Comparison of ENCODE assay signal across 24 mouse cellular contexts in the genomic region with DNA sequence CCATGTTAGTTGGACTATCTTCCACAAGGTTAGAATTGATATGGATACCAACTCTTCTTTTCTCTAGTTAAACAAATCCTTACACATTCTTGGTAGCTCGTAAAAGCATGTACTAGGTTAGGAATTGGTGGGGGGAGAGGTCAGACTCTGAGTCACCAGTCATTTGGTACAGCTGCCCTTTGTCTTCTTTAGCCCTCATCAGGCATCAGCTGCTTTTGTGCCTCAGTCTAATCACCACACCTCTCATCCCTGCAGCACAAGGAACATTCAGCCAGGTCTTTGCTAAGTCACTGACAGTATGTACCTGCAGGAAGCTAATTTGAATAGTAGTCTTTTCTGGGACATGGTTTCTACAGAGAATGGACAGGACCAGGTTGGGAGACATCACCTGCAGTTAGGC.
"Had no signal": no experiment of that assay in that cellular context is flagged by ENCODE, and none has a peak within 500 bp of the region (broad histone marks: within the 10 kb centered on the region; RNA-seq: fewer than 3 reads in every experiment).

No protein-coding gene starts in this region.

- H3K4me3 ChIP-seq: embryonic facial prominence, embryonic 10.5 days; embryonic facial prominence, embryonic 12.5 days; embryonic facial prominence, embryonic 13.5 days; embryonic facial prominence, embryonic 15.5 days; erythroblast, embryonic 14.5 days; forebrain, embryonic 10.5 days; forebrain, embryonic 12.5 days; forebrain, embryonic 13.5 days; forebrain, embryonic 15.5 days; gastrocnemius, adult 2 months had no signal

- H3K4me2 ChIP-seq: embryonic facial prominence, embryonic 12.5 days; embryonic facial prominence, embryonic 13.5 days; embryonic facial prominence, embryonic 15.5 days; forebrain, embryonic 12.5 days; forebrain, embryonic 13.5 days; forebrain, embryonic 15.5 days had no signal

- H3K9ac ChIP-seq: embryonic facial prominence, embryonic 12.5 days; embryonic facial prominence, embryonic 13.5 days; embryonic facial prominence, embryonic 15.5 days; forebrain, embryonic 12.5 days; forebrain, embryonic 13.5 days; forebrain, embryonic 15.5 days; forebrain, postnatal 0 days had no signal

- H3K36me3 ChIP-seq: embryonic facial prominence, embryonic 10.5 days; embryonic facial prominence, embryonic 12.5 days; embryonic facial prominence, embryonic 13.5 days; embryonic facial prominence, embryonic 15.5 days; forebrain, embryonic 12.5 days had no signal

- H3K27me3 ChIP-seq: embryonic facial prominence, embryonic 12.5 days; embryonic facial prominence, embryonic 13.5 days; embryonic facial prominence, embryonic 15.5 days; forebrain, embryonic 12.5 days; forebrain, embryonic 13.5 days; forebrain, embryonic 15.5 days had no signal

- H3K4me1 ChIP-seq: embryonic facial prominence, embryonic 10.5 days; embryonic facial prominence, embryonic 12.5 days; embryonic facial prominence, embryonic 13.5 days; embryonic facial prominence, embryonic 15.5 days; forebrain, embryonic 10.5 days; forebrain, embryonic 12.5 days; forebrain, embryonic 13.5 days; forebrain, embryonic 15.5 days had no signal

- H3K27ac ChIP-seq: embryonic facial prominence, embryonic 10.5 days; embryonic facial prominence, embryonic 12.5 days; embryonic facial prominence, embryonic 13.5 days; embryonic facial prominence, embryonic 15.5 days; forebrain, embryonic 10.5 days; forebrain, embryonic 12.5 days; forebrain, embryonic 13.5 days; forebrain, embryonic 15.5 days; gastrocnemius, adult 2 months had no signal

- DNase-seq: cerebellum, adult 2 months; cerebellum, adult 8-10 months; cerebellum, adult 9-10 months; cerebellum, adult 9-11 months; cerebellum, postnatal 10 days; cerebellum, postnatal 14 days; cerebellum, postnatal 25 days; cerebellum, postnatal 36 days; embryo, embryonic 11 days; forebrain, postnatal 0 days; gastrocnemius, adult 2 months; gastrocnemius, postnatal 10 days; gastrocnemius, postnatal 14 days; gastrocnemius, postnatal 25 days; gastrocnemius, postnatal 36 days had no signal
